Mouse (Mus musculus): ENCODE measurements around the gene Ppp1r37.

The Ppp1r37 gene

GRCm38 (mm10) chr7:19567426-19567825 is 4.5 kb upstream of the Ppp1r37 start:
- no peak for DNase-seq

DNA sequence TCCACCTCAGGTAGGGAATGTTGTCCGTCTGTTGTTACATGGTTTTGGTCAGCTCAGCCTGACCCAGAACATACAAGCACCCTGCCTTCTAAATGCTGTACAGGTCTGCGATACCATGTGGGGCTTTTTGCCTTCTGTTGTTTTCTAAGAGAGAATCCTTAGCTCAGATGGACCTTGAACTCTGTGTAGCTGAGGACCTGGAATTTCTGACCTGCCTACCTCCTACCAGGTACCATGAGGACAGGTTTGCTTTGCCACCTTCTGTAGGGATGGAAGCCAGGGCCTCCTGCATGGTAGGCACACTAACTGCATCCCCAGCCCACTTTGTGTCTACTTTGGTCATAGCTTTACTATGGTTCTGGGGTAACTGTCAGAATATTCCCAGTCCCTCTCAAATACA is 2.9 kb upstream of the Ppp1r37 start:
- no peak for DNase-seq

DNA sequence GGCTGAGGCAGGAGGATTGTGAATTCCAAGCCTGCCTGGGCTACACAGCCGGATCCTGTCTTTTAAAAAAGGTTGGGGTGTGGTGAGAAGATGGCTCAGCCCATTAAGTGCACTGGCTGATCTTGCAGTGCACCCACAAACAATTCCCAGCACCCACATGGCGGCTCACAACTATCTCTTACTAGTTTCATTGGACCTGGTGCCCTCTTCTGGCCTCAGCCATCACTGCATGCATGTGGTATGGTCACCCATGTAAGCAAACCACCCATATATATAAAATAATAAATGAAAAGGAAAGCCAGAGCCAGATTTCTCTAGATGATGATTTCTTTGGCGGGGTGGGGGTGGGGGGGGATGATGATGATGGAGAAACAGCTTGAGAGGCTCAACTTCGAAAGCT is 1.6 kb upstream of the Ppp1r37 start:
- no peak for DNase-seq

GRCm38 (mm10) chr7:19563884-19564283 is 1.0 kb upstream of the Ppp1r37 start:
- DNase-seq: no peak

- DNase-seq: peak; percentile 98
Observed at GRCm38 (mm10) chr7:19561765-19562642, 872 bp downstream of the Ppp1r37 start.

- DNase-seq: no peak
Observed at GRCm38 (mm10) chr7:19561431-19561764, 1.5 kb downstream of the Ppp1r37 start.

DNA sequence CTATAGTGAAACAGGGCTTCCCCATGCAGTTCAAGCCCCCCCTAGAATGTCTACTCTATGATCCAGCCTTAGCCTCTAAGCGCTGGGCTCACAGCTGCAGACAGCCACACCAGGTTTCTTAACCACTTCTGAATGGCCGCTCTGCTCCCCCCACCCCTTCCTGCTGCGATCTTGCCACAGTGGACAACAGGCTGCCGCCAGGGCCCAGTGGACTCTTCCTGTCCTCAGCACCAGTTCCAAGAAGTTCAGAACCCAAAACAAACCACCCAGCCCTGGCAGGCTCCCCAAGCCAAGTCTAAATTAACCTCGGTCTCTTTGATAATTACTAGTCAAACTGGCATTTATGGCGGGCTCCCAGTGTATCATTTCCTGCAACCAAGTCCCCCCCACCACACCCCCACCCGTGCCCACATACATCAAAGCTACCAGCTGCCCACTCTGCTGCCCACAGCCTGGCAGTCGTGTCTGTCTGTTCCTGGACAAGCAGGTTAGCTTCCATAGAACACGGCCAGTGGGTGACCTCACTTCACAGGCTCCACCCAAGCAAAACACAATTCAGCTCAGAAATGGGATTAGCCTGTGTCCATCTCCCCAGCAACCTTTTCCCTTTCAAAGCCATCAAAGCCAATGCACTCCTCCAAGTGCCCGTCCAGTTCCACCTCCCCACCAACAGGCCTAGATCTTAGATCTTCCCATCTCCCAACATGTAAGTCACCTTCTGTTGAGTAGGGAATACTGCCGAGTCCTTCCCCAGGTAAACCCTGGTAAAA is 2.2 kb downstream of the Ppp1r37 start:
- peak; percentile 92 for DNase-seq

DNA sequence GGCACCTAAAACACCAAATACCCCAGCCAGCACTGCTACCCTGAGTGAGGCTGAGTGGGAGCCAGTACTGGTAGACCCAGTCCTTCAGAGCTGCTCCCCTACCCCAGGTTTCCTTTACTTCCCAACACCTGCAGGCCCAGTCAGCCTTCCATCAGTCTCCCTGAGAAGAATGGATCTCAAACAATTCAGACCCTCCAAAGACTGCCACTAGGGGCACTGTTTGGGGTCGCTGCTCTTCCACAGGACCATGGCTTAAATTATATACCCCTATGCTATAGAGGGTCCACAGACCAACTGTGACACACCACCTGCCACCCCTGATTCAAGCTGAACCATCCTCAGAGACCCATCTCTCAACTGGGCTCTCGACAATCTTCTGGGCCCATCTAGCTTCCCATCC is 3.9 kb downstream of the Ppp1r37 start:
- no peak for DNase-seq

- DNase-seq: peak; percentile 96
Observed at GRCm38 (mm10) chr7:19557982-19558900, 4.6 kb downstream of the Ppp1r37 start.

GRCm38 (mm10) chr7:19557086-19557485 is 5.8 kb downstream of the Ppp1r37 start:
- peak; percentile 92 for DNase-seq

DNA sequence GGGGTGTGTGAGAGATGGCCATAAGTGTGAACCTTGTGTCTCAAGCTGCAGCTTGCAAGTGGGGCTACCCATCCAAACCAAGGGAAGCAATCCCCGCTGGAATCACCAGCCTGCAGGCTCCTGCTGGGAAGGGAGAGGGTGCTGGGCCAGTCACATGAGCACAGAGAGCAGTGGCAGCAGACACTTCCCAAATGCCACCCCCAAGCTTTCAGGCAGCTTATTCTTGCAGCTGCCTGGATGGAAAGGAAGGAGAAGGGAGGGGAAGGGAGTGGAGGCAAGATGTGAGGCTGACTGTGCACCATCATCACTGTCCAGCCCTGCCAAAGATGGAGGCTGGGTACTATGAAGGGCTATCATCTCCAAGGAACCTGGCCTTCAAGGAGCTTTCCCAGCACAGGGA is 8.7 kb downstream of the Ppp1r37 start:
- no peak for DNase-seq

DNA sequence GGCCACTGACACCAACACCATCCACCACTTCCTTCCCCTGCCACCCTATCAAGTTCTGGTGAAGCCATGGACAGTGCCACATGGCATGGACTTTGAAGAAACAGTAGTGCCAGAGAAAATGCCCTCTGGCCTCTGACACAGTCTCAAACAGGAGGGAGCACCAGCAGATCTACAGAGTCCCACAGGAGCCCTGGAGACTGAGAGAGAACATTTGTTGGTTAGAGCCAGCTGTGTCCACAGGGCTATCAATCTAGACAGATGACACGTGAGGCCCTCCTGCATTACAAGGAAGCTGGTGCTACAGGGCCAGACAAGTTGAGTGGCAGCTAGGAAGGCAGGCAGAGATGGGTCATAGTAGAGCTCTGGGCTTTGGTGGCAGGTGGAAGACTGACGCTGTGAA is 10.4 kb downstream of the Ppp1r37 start:
- DNase-seq: no peak

- no peak for DNase-seq
Observed at GRCm38 (mm10) chr7:19551634-19552033, 11.2 kb downstream of the Ppp1r37 start.

- DNase-seq: no peak
Observed at GRCm38 (mm10) chr7:19549394-19549793, 13.5 kb downstream of the Ppp1r37 start.

DNA sequence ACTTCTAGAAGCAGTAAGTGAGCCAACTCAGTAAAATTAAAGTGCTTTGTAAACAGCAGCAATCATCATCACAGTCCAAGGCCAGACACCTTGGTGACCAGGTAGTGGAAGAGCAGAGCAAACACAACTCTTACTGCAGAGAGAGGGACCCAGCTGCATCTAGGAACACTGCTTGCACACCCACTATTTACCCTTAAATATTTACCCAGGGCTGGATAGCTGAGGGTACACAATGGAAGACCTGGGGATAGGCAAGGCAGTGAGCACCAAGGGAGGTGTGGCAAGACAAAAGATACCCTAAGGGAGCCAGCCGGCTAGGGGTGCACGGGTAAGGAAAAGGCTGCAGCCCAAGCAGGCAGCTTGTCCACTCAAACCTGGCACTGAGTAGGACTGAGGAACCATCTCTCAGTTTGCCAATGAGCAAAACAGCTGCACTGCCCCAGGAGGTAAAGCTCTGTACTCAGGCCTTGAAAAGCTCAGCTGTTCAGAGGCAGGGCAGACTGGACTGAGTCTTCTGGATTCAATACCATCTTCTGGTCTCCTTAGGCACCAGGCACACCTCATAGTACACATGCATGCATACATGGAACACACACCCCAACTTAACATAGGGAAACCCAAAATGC is 15.4 kb downstream of the Ppp1r37 start:
- DNase-seq: peak; percentile 79

GRCm38 (mm10) chr7:19546007-19546406 is 16.9 kb downstream of the Ppp1r37 start:
- peak; percentile 77 for DNase-seq

- no peak for DNase-seq
Observed at GRCm38 (mm10) chr7:19543584-19543983, 19.3 kb downstream of the Ppp1r37 start.

DNA sequence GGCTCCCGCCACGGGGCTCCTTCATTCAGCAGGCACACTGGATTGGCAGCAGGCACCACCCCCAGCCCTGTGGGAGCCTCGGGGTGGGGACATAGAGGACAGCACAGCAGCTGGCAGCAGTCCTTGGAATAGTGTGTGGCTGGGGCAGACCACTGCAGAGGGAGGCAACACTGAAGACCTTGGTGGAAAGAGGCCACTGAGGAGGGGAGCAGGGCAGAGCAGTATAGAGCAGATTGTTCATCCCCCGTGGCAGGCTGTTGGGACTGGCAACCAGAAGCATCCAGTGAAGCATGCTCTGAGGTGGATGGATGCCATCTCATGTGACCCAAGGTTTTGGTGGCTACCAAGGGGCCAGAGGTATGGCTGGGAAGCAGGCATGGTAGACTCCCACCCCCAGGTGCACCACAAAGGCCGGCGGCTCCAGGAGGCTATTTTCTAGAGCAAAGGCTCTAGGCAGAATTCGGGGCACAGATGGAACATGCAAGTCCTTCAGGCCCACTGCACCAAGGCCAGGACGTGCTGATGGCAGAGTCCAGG is 20.7 kb downstream of the Ppp1r37 start:
- no peak for DNase-seq

GRCm38 (mm10) chr7:19541681-19542154 is 21.2 kb downstream of the Ppp1r37 start:
- DNase-seq: no peak

DNA sequence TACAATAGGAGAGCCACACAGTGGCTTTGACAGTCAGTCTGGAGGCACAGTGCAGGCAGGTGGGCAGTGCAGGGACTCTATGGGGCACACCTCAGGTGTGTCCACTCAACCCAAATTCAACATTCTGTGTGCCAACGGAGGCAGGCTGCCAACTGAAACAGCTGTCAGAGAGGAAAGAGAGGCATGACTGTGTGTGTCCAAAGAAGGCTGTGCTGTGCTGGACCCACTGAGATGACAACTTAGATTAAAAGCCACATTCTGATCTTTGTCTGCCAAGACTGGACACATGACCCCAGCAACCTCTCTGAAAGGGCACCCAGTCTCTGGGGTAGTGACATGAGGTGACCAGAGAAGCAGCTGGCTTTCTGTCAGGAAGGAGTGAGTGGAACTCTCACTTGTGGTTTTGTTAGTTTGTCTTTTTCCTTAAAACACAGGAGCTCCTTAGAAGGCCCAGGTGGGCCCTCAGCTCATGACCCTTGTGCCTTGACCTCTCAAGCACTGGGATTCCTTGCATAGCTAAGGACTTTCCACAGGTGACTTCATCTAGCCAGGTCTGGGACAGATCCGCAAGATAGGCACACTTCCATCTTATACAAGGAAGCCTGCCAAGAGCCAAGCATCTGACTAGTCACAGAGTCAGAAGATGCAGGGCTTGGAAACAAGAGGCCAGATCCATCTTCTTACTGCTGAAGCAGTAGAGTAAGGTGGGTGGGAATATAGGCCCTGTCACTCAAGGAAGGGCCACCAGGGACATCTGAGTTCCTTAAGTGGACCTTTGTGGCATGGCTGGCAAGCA is 21.9 kb downstream of the Ppp1r37 start:
- no peak for DNase-seq

- no peak for DNase-seq
Observed at GRCm38 (mm10) chr7:19534676-19535075, 28.2 kb downstream of the Ppp1r37 start.

Data from heart, adult 11 months (tissue).